Mouse (Mus musculus): ENCODE measurements around the gene Phyhipl. TPM values are rescaled to one million over a fixed set of nuclear protein-coding genes. Genes with fewer than 3 reads are reported as not detected.
A peak's percentile ranks its signal among the peaks of the same experiment; 100 is the strongest.

Gene Phyhipl
- total RNA-seq (2014; rRNA removed) (23.5 and 35.4 TPM in 2 replicates), polyA plus RNA-seq (2015; fragmentation: Nextera tagmentation; extraction: Ambion mirVana) (152 and 229 TPM in 2 replicates)

DNA sequence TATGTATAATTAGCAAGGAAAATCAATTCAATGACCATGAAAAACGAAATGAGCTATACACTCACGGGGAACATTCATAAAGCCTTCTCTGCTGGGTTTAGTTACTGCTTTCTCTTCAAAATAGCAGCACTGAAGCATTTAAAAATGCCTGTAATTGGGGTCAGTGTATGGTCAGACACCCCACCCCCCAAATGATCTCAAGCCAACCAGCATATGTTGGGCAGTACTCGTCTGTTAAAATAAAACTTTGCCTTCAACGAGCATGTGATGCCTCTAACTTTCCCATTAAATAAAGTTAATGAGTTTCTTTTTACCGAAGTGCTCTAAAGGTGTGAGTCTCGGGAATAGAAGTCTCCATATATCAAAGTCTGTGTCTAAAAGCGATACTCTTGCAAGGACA is at the start of gene Phyhipl:
Gene Phyhipl, minus strand, starts transcription at position 138 of the 400 bp plus-strand sequence.
- H3K4me2 ChIP-seq (ENCODE audit: low read depth) = no peak within 1 kb of the TSS
- H3K36me3 ChIP-seq (ENCODE audit: insufficient read depth) = no peaks in the 10 kb centered on the region
- H3K9me3 ChIP-seq (ENCODE audit: low read length) = no peaks in the 10 kb centered on the region
- no peak for TF ChIP-seq CTCF (IDR thresholded peaks at IDR 0.05; ENCODE audit: low read depth)
- 24% methylated on average over 7 of the region's 7 CpGs for WGBS
- no peak for ATAC-seq
- H3K4me3 ChIP-seq (ENCODE audit: low read depth, low read length) = no peak within 1 kb of the TSS
- no peak within 1 kb of the TSS for H3K27ac ChIP-seq (ENCODE audit: low read depth, low read length)
- H3K27me3 ChIP-seq (ENCODE audit: insufficient read depth, low read length) = no peaks in the 10 kb centered on the region
- no peak for DNase-seq
- H3K4me1 ChIP-seq (ENCODE audit: insufficient read depth) = no peaks in the 10 kb centered on the region
- no peak within 1 kb of the TSS for H3K9ac ChIP-seq

DNA sequence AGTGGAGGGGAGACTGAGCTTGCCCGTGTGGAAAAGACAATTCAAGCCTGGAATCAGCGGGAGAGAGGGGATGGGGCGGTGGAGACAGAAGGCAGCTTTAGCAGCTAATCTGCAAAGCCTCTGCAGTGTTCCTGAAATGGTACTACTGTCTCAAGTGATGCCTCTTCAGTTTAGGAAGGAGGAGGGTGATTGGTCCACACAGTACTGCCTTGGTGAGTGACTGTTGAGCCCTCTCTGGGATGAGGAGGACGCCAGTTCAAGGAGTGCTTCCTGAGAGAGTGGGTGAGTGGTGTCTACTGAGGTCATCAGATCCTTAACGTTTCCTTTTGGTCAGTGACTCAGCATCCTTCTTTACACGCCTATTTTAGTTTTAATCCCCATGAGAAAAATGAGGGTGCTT is 47.4 kb upstream of the Phyhipl start:
- no peak overlapping the region for H3K27ac ChIP-seq (ENCODE audit: low read depth, low read length)
- TF ChIP-seq CTCF (IDR thresholded peaks at IDR 0.05; ENCODE audit: low read depth) = no peak
- no peak overlapping the region for H3K4me2 ChIP-seq (ENCODE audit: low read depth)
- H3K9ac ChIP-seq = no peak overlapping the region
- WGBS = 44% methylated on average over 6 of the region's 6 CpGs
- no peaks in the 10 kb centered on the region for H3K9me3 ChIP-seq (ENCODE audit: low read length)
- no peak for DNase-seq
- no peak for ATAC-seq
- H3K27me3 ChIP-seq (ENCODE audit: insufficient read depth, low read length) = no peaks in the 10 kb centered on the region
- no peak overlapping the region for H3K4me3 ChIP-seq (ENCODE audit: low read depth, low read length)
- H3K4me1 ChIP-seq (ENCODE audit: insufficient read depth) = no peaks in the 10 kb centered on the region
- H3K36me3 ChIP-seq (ENCODE audit: insufficient read depth) = no peaks in the 10 kb centered on the region

DNA sequence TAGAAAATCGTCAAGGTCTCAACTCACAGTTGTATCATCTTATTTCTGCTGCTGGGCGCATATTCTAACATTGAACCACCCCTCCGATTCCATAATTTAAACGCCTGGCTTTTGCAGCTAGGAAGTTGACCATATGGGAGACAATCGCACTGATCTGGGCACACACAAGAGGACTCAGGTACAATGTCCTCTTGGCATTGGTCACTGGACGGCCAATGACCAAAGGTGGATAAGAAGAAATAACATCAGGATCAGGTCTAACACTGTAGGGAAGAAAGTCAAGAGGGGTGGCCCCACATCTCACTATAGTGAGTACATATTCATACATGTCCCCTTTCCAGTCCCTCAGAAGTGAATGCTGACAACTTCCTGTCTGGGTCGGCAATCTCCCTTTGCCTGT is 43.8 kb upstream of the Phyhipl start:
- DNase-seq = no peak
- ATAC-seq = no peak
- no peaks in the 10 kb centered on the region for H3K27me3 ChIP-seq (ENCODE audit: insufficient read depth, low read length)
- no peaks in the 10 kb centered on the region for H3K36me3 ChIP-seq (ENCODE audit: insufficient read depth)
- no peak overlapping the region for H3K27ac ChIP-seq (ENCODE audit: low read depth, low read length)
- no peaks in the 10 kb centered on the region for H3K4me1 ChIP-seq (ENCODE audit: insufficient read depth)
- H3K4me3 ChIP-seq (ENCODE audit: low read depth, low read length) = no peak overlapping the region
- 92% methylated on average over 7 of the region's 7 CpGs for WGBS
- H3K9ac ChIP-seq = no peak overlapping the region
- no peaks in the 10 kb centered on the region for H3K9me3 ChIP-seq (ENCODE audit: low read length)
- no peak for TF ChIP-seq CTCF (IDR thresholded peaks at IDR 0.05; ENCODE audit: low read depth)
- H3K4me2 ChIP-seq (ENCODE audit: low read depth) = no peak overlapping the region

GRCm38 (mm10) chr10:70698014-70698413 is 42.2 kb upstream of the Phyhipl start:
- no peak overlapping the region for H3K4me2 ChIP-seq (ENCODE audit: low read depth)
- no peaks in the 10 kb centered on the region for H3K36me3 ChIP-seq (ENCODE audit: insufficient read depth)
- no peaks in the 10 kb centered on the region for H3K27me3 ChIP-seq (ENCODE audit: insufficient read depth, low read length)
- H3K4me1 ChIP-seq (ENCODE audit: insufficient read depth) = no peaks in the 10 kb centered on the region
- no peak overlapping the region for H3K9ac ChIP-seq
- no peak for DNase-seq
- no peaks in the 10 kb centered on the region for H3K9me3 ChIP-seq (ENCODE audit: low read length)
- no peak for ATAC-seq
- TF ChIP-seq CTCF (IDR thresholded peaks at IDR 0.05; ENCODE audit: low read depth) = no peak
- H3K27ac ChIP-seq (ENCODE audit: low read depth, low read length) = no peak overlapping the region
- 93% methylated on average over 3 of the region's 3 CpGs for WGBS
- no peak overlapping the region for H3K4me3 ChIP-seq (ENCODE audit: low read depth, low read length)

- no peak for DNase-seq
- H3K4me3 ChIP-seq (ENCODE audit: low read depth, low read length) = no peak overlapping the region
- no peak overlapping the region for H3K27ac ChIP-seq (ENCODE audit: low read depth, low read length)
- no peaks in the 10 kb centered on the region for H3K9me3 ChIP-seq (ENCODE audit: low read length)
- H3K4me2 ChIP-seq (ENCODE audit: low read depth) = no peak overlapping the region
- WGBS = 86% methylated on average over 29 of the region's 29 CpGs
- no peaks in the 10 kb centered on the region for H3K27me3 ChIP-seq (ENCODE audit: insufficient read depth, low read length)
- no peak for ATAC-seq
- H3K36me3 ChIP-seq (ENCODE audit: insufficient read depth) = no peaks in the 10 kb centered on the region
- no peak overlapping the region for H3K9ac ChIP-seq
- TF ChIP-seq CTCF (IDR thresholded peaks at IDR 0.05; ENCODE audit: low read depth) = no peak
- no peaks in the 10 kb centered on the region for H3K4me1 ChIP-seq (ENCODE audit: insufficient read depth)
These were observed 41.2 kb upstream of the Phyhipl start for GRCm38 (mm10) chr10:70696748-70697585.

DNA sequence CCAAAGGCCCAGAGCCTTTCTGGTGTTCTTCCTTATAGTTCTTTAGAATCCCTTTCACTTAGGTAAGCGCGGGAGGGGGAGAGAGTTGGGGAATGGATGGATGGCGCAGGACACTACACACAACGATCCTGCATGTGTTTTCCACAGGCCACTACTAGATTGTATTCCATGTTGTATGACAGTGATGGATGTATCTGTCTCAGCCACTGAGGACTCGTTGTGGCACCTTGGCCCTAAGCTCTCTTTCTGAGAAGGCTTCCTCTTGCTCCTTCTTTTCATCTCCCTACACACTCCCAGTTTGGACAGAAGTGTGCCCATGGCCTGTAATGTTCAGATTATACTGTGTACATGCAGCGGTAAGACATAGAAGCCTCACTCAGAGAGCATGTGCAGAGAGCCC is 33.6 kb upstream of the Phyhipl start:
- DNase-seq = no peak
- 89% methylated on average over 6 of the region's 6 CpGs for WGBS
- H3K4me2 ChIP-seq (ENCODE audit: low read depth) = no peak overlapping the region
- no peaks in the 10 kb centered on the region for H3K27me3 ChIP-seq (ENCODE audit: insufficient read depth, low read length)
- H3K9ac ChIP-seq = no peak overlapping the region
- ATAC-seq = no peak
- no peaks in the 10 kb centered on the region for H3K9me3 ChIP-seq (ENCODE audit: low read length)
- H3K36me3 ChIP-seq (ENCODE audit: insufficient read depth) = no peaks in the 10 kb centered on the region
- H3K27ac ChIP-seq (ENCODE audit: low read depth, low read length) = no peak overlapping the region
- no peak for TF ChIP-seq CTCF (IDR thresholded peaks at IDR 0.05; ENCODE audit: low read depth)
- no peak overlapping the region for H3K4me3 ChIP-seq (ENCODE audit: low read depth, low read length)
- H3K4me1 ChIP-seq (ENCODE audit: insufficient read depth) = 0 out of 2 replicates have a peak, but pooled peaks cover 4% of the 10 kb centered on the region

- Histone ChIP-seq H3K9ac (no peak overlapping the region), H3K4me2 (ENCODE audit: low read depth) (no peak overlapping the region), H3K9me3 (ENCODE audit: low read length) (no peaks in the 10 kb centered on the region), H3K4me1 (ENCODE audit: insufficient read depth) (0 out of 2 replicates have a peak, but pooled peaks cover 4% of the 10 kb centered on the region), H3K27me3 (ENCODE audit: insufficient read depth, low read length) (no peaks in the 10 kb centered on the region), H3K4me3 (ENCODE audit: low read depth, low read length) (no peak overlapping the region), H3K27ac (ENCODE audit: low read depth, low read length) (no peak overlapping the region), H3K36me3 (ENCODE audit: insufficient read depth) (no peaks in the 10 kb centered on the region)
- 61% methylated on average over 8 of the region's 8 CpGs for WGBS
- TF ChIP-seq CTCF (IDR thresholded peaks at IDR 0.05; ENCODE audit: low read depth) = no peak
- ATAC-seq (no peak), DNase-seq (peak; percentile 36)
These were observed 33.1 kb upstream of the Phyhipl start for GRCm38 (mm10) chr10:70688881-70689280.
